20 mouse cellular contexts compared by ENCODE assay signal in genomic region chr15:99531146-99531545, GRCm38 (mm10). TPM values are rescaled to one million over a fixed set of nuclear protein-coding genes. Genes with fewer than 3 reads are reported as not detected.
DNase-seq lines count a peak whose midpoint lies in the region; ATAC-seq and TF ChIP-seq lines count a peak whose summit lies in the region.
"Had no signal": no experiment of that assay in that cellular context is flagged by ENCODE, and none has a peak within 500 bp of the region (broad histone marks: within the 10 kb centered on the region; RNA-seq: fewer than 3 reads in every experiment).

No protein-coding gene starts in this region.

- peak; percentile 68 for DNase-seq in cerebellum, adult 11-12 months
- DNase-seq in cerebellum, adult 9-11 months: peak; percentile 70
- DNase-seq in thymus, postnatal 0 days (ENCODE audit: low spot score): peak; percentile 13
- no peak for DNase-seq in urinary bladder, postnatal 10 days (ENCODE audit: low spot score)
- DNase-seq in heart, postnatal 14 days: no peak
- no peak for DNase-seq in retina, embryonic 14.5 days (ENCODE audit: low spot score)
- DNase-seq: gastrocnemius, adult 2 months; heart, adult 2 months; layer of hippocampus, postnatal 36 days; lung, adult 18-20 months had no signal

- peaks cover 29% of the 10 kb centered on the region for H3K4me1 ChIP-seq in E14TG2a.4 (replicated peaks; ENCODE audit: low read depth, low read length)

- TF ChIP-seq CTCF in E14TG2a.4 (conservative IDR thresholded peaks at IDR 0.05; ENCODE audit: low read length): no peak

- intact Hi-C loops in heart, postnatal 14 days (cut with DNase I): no loop called here

- H3K27me3 ChIP-seq in E14TG2a.4 (ENCODE audit: insufficient read depth, low read length): peaks cover 57% of the 10 kb centered on the region

- 0 out of 2 replicates have a peak overlapping the region, but pooled peaks have one; percentile 17 for H3K4me3 ChIP-seq in E14TG2a.4 (replicated peaks; ENCODE audit: low read length)
- H3K4me3 ChIP-seq: embryonic facial prominence, embryonic 13.5 days; forebrain, embryonic 13.5 days; gastrocnemius, adult 2 months; heart, adult 2 months had no signal

- no peaks in the 10 kb centered on the region for H3K9me3 ChIP-seq in E14TG2a.4 (ENCODE audit: low read length)
- H3K9me3 ChIP-seq: embryonic facial prominence, embryonic 13.5 days; forebrain, embryonic 13.5 days had no signal

- ATAC-seq in cerebellum, adult (ENCODE audit: insufficient number of reproducible peaks, low FRiP score, low TSS enrichment): no peak
- ATAC-seq: forebrain, embryonic 13.5 days; inflammation-experienced regulatory T-cells, adult 6 months had no signal

- no peaks in the 10 kb centered on the region for H3K36me3 ChIP-seq in E14TG2a.4 (ENCODE audit: insufficient read depth, low read length)
- H3K36me3 ChIP-seq: embryonic facial prominence, embryonic 13.5 days had no signal

RNA-seq across cellular contexts. Expression of gene Faim2, which starts 3.2 kb away (rescaled TPM):
- polyA plus RNA-seq in thymus, postnatal 0 days (2015; fragmentation: Nextera tagmentation; extraction: Ambion mirVana): 0.08 and 0.14 TPM in 2 replicates
- total RNA-seq in heart, postnatal 14 days (2021): under 1 TPM; 0.12 to 0.74 TPM
- total RNA-seq: common myeloid progenitor, adult 5-6 weeks had no signal

RNA-seq across cellular contexts. Expression of gene Aqp2, which starts 47.7 kb away (rescaled TPM):
- polyA plus RNA-seq in thymus, postnatal 0 days (2015; fragmentation: Nextera tagmentation; extraction: Ambion mirVana): not detected in 2 replicates
- total RNA-seq in heart, postnatal 14 days (2021): not detected
- total RNA-seq: common myeloid progenitor, adult 5-6 weeks; gastrocnemius, adult 2 months; heart, postnatal 25 days; layer of hippocampus, postnatal 36 days; megakaryocyte progenitor cell, adult 5-6 weeks had no signal
- polyA plus RNA-seq: embryonic facial prominence, embryonic 13.5 days; forebrain, embryonic 13.5 days; inflammation-experienced regulatory T-cells, adult 6 months; limb, embryonic 14.5 days; neural tube, embryonic 14.5 days had no signal

RNA-seq across cellular contexts. Expression of gene Bcdin3d, which starts 56.6 kb away (rescaled TPM):
- 24.3 and 24.7 TPM in 2 replicates for polyA plus RNA-seq in thymus, postnatal 0 days (2015; fragmentation: Nextera tagmentation; extraction: Ambion mirVana)
- total RNA-seq in heart, postnatal 14 days (2021): 1 to 10 TPM; 3.9 to 4.9 TPM

RNA-seq across cellular contexts. Expression of gene Aqp5, which starts 59.4 kb away (rescaled TPM):
- 3.6 and 5.2 TPM in 2 replicates for polyA plus RNA-seq in thymus, postnatal 0 days (2015; fragmentation: Nextera tagmentation; extraction: Ambion mirVana)
- total RNA-seq in heart, postnatal 14 days (2021): 1 to 10 TPM in 1 of 2 experiments, under 1 TPM in 1; 0.63 to 1.2 TPM
- total RNA-seq: common myeloid progenitor, adult 5-6 weeks; gastrocnemius, adult 2 months; layer of hippocampus, postnatal 36 days; megakaryocyte progenitor cell, adult 5-6 weeks had no signal
- polyA plus RNA-seq: inflammation-experienced regulatory T-cells, adult 6 months had no signal

Comparison
In these comparisons a context has a peak if more than half of its experiments do, and no peak if none do; other contexts are left out.
1. DNase-seq: peak in cerebellum, adult 11-12 months (single experiment), cerebellum, adult 9-11 months (single experiment) and thymus, postnatal 0 days (single experiment); none in urinary bladder, postnatal 10 days (single experiment), heart, postnatal 14 days (0 of 2) and retina, embryonic 14.5 days (single experiment).